Mouse (Mus musculus) midbrain, embryonic 14.5 days (tissue): ENCODE data around the gene Akp3. TPM values are rescaled to one million over a fixed set of nuclear protein-coding genes. Genes with fewer than 3 reads are reported as not detected.
A peak's percentile ranks its signal among the peaks of the same experiment; 100 is the strongest.

Experiments used
- ATAC-seq: fragments of 200-750 bp; cut with Nextera tagmentation; 2 replicates; pipeline ENCODE4 v1.8.0; 2017; ENCODE audit warnings: moderate number of reproducible peaks, moderate library complexity; ENCODE audit not compliant: low FRiP score, low TSS enrichment
- DNase-seq: peaks from one replicate; pipeline ENCODE4 v3.0.0-alpha.2; 2015
- H3K27ac ChIP-seq: fragments of 300-500 bp; sonication (generic); replicated peaks from 2 replicates; pipeline ENCODE4 v1.5.1; 2014; ENCODE audit warnings: mild to moderate bottlenecking, low read depth, low read length, moderate library complexity
- H3K27me3 ChIP-seq: fragments of 300-500 bp; sonication (generic); 2 replicates; pipeline ENCODE4 v1.6.1; 2014; ENCODE audit warnings: low read length, control low read depth, mixed read lengths; ENCODE audit not compliant: control insufficient read depth, insufficient read depth
- H3K36me3 ChIP-seq: fragments of 300-500 bp; sonication (generic); 2 replicates; pipeline ENCODE4 v1.6.1; 2014; ENCODE audit warnings: low read length, control low read depth; ENCODE audit not compliant: control insufficient read depth, insufficient read depth
- H3K4me1 ChIP-seq: fragments of 300-500 bp; sonication (generic); 2 replicates; pipeline ENCODE4 v1.6.1; 2014; ENCODE audit warnings: mild to moderate bottlenecking, antibody characterized with exemption, low read length, control low read depth; ENCODE audit not compliant: control insufficient read depth, insufficient read depth
- H3K4me2 ChIP-seq: fragments of 300-500 bp; sonication (generic); 2 replicates; pipeline ENCODE4 v1.6.1; 2014; ENCODE audit warnings: mild to moderate bottlenecking, low read length, moderate library complexity
- H3K4me3 ChIP-seq: fragments of 300-500 bp; sonication (generic); replicated peaks from 2 replicates; pipeline ENCODE4 v1.5.1; 2014; ENCODE audit warnings: low read depth, low read length
- H3K9ac ChIP-seq: fragments of 300-500 bp; sonication (generic); replicated peaks from 2 replicates; pipeline ENCODE4 v1.6.1; 2014; ENCODE audit warnings: mild to moderate bottlenecking, low read length, moderate library complexity
- H3K9me3 ChIP-seq: fragments of 300-500 bp; sonication (generic); 2 replicates; pipeline ENCODE4 v1.6.1; 2016; ENCODE audit warnings: low read length, control low read depth, mixed read lengths; ENCODE audit not compliant: control insufficient read depth
- WGBS: fragments of 180-500 bp; shearing (Covaris S2); extraction: QIAGEN DNeasy Blood & Tissue Kit; methylation state at CpG from one replicate; pipeline ENCODE4 v1.1.7; 2014; 5-methylcytosine and 5-hydroxymethylcytosine counted together
- polyA plus RNA-seq: library from polyadenylated mRNA; unstranded; fragments of >200 nt; fragmentation: Nextera tagmentation; extraction: Ambion mirVana; gene quantifications from 2 replicates; pipeline ENCODE4 v1.2.1, GENCODE M21; 2014

Gene Akp3
- polyA plus RNA-seq, 1 experiment from 2014 or later: not detected

GRCm38 (mm10) chr1:87103936-87104335 lies 20.8 kb upstream of the Akp3 start:
- ATAC-seq (no peak), DNase-seq (no peak)
- Histone ChIP-seq H3K4me2 (no peak overlapping the region), H3K9ac (no peak overlapping the region), H3K4me3 (no peak overlapping the region), H3K36me3 (no peaks in the 10 kb centered on the region), H3K27ac (no peak overlapping the region), H3K9me3 (no peaks in the 10 kb centered on the region), H3K27me3 (no peaks in the 10 kb centered on the region), H3K4me1 (no peaks in the 10 kb centered on the region)
- WGBS: 71% methylated on average over 1 of the region's 1 CpGs

GRCm38 (mm10) chr1:87106536-87106935 lies 18.2 kb upstream of the Akp3 start:
- Histone ChIP-seq H3K4me1 (no peaks in the 10 kb centered on the region), H3K36me3 (no peaks in the 10 kb centered on the region), H3K9ac (no peak overlapping the region), H3K27me3 (no peaks in the 10 kb centered on the region), H3K9me3 (no peaks in the 10 kb centered on the region), H3K27ac (no peak overlapping the region), H3K4me3 (no peak overlapping the region), H3K4me2 (no peak overlapping the region)
- ATAC-seq (no peak), DNase-seq (no peak)
- WGBS: 80% methylated on average over 8 of the region's 8 CpGs

- WGBS: 82% methylated on average over 4 of the region's 4 CpGs
- H3K4me2 ChIP-seq: no peak overlapping the region
- DNase-seq: no peak
- no peak for ATAC-seq
- no peaks in the 10 kb centered on the region for H3K9me3 ChIP-seq
- H3K4me3 ChIP-seq: no peak overlapping the region
- H3K27me3 ChIP-seq: no peaks in the 10 kb centered on the region
- no peak overlapping the region for H3K27ac ChIP-seq
- H3K36me3 ChIP-seq: no peaks in the 10 kb centered on the region
- H3K9ac ChIP-seq: no peak overlapping the region
- H3K4me1 ChIP-seq: no peaks in the 10 kb centered on the region
Measured at GRCm38 (mm10) chr1:87108564-87108963, 16.2 kb upstream of the Akp3 start.

- no peak overlapping the region for H3K9ac ChIP-seq
- DNase-seq: no peak
- H3K4me3 ChIP-seq: no peak overlapping the region
- no peaks in the 10 kb centered on the region for H3K36me3 ChIP-seq
- no peaks in the 10 kb centered on the region for H3K27me3 ChIP-seq
- WGBS: 33% methylated on average over 9 of the region's 9 CpGs
- no peak for ATAC-seq
- no peaks in the 10 kb centered on the region for H3K4me1 ChIP-seq
- H3K4me2 ChIP-seq: no peak overlapping the region
- no peaks in the 10 kb centered on the region for H3K9me3 ChIP-seq
- no peak overlapping the region for H3K27ac ChIP-seq
Measured at GRCm38 (mm10) chr1:87111719-87112354, 12.9 kb upstream of the Akp3 start.

GRCm38 (mm10) chr1:87114784-87115183 lies 10.0 kb upstream of the Akp3 start:
- H3K4me2 ChIP-seq: no peak overlapping the region

GRCm38 (mm10) chr1:87127206-87128030 lies 2.6 kb downstream of the Akp3 start:
- Histone ChIP-seq H3K4me1 (no peaks in the 10 kb centered on the region), H3K9me3 (no peaks in the 10 kb centered on the region), H3K27me3 (peaks cover 25% of the 10 kb centered on the region), H3K4me2 (peak overlapping the region; percentile 37), H3K36me3 (no peaks in the 10 kb centered on the region), H3K9ac (no peak overlapping the region), H3K27ac (no peak overlapping the region), H3K4me3 (peak overlapping the region; percentile 17)
- ATAC-seq (no peak), DNase-seq (peak; percentile 37)
- 7% methylated on average over 43 of the region's 43 CpGs for WGBS

More at GRCm38 (mm10) chr1:87114784-87115183, 10.0 kb upstream of the Akp3 start:
- Histone ChIP-seq H3K36me3 (no peaks in the 10 kb centered on the region), H3K9ac (no peak overlapping the region), H3K27ac (no peak overlapping the region), H3K9me3 (no peaks in the 10 kb centered on the region), H3K4me3 (no peak overlapping the region), H3K4me1 (no peaks in the 10 kb centered on the region), H3K27me3 (no peaks in the 10 kb centered on the region)
- DNase-seq (no peak), ATAC-seq (no peak)
- 84% methylated on average over 1 of the region's 1 CpGs for WGBS

- WGBS: 90% methylated on average over 4 of the region's 4 CpGs
Measured at GRCm38 (mm10) chr1:87131803-87132202, 7.0 kb downstream of the Akp3 start.

GRCm38 (mm10) chr1:87141550-87141949 lies 16.8 kb downstream of the Akp3 start:
- DNase-seq: no peak

More at GRCm38 (mm10) chr1:87131803-87132202, 7.0 kb downstream of the Akp3 start:
- no peak overlapping the region for H3K9ac ChIP-seq
- ATAC-seq (no peak), DNase-seq (no peak)
- H3K27me3 ChIP-seq: peaks cover 20% of the 10 kb centered on the region; the same call in 1 of the 2 replicates
- no peaks in the 10 kb centered on the region for H3K36me3 ChIP-seq
- H3K4me3 ChIP-seq: no peak overlapping the region
- no peak overlapping the region for H3K4me2 ChIP-seq
- no peaks in the 10 kb centered on the region for H3K4me1 ChIP-seq
- H3K9me3 ChIP-seq: no peaks in the 10 kb centered on the region
- no peak overlapping the region for H3K27ac ChIP-seq

More at GRCm38 (mm10) chr1:87141550-87141949, 16.8 kb downstream of the Akp3 start:
- Histone ChIP-seq H3K9me3 (no peaks in the 10 kb centered on the region), H3K4me3 (no peak overlapping the region), H3K4me2 (no peak overlapping the region), H3K27ac (no peak overlapping the region), H3K27me3 (no peaks in the 10 kb centered on the region), H3K4me1 (peaks cover 14% of the 10 kb centered on the region; the same call in 1 of the 2 replicates), H3K36me3 (no peaks in the 10 kb centered on the region), H3K9ac (no peak overlapping the region)
- WGBS: 83% methylated on average over 4 of the region's 4 CpGs
- no peak for ATAC-seq
